Mouse (Mus musculus) mature B cell (primary cell): ENCODE measurements around the gene Notum.

Source experiments
- in situ Hi-C: fragments of 300-500 bp; cut with MboI; formaldehyde crosslinking; loops from 2 replicates; pipeline ENCODE4 v1.14.3; 2019

The Notum gene

DNA sequence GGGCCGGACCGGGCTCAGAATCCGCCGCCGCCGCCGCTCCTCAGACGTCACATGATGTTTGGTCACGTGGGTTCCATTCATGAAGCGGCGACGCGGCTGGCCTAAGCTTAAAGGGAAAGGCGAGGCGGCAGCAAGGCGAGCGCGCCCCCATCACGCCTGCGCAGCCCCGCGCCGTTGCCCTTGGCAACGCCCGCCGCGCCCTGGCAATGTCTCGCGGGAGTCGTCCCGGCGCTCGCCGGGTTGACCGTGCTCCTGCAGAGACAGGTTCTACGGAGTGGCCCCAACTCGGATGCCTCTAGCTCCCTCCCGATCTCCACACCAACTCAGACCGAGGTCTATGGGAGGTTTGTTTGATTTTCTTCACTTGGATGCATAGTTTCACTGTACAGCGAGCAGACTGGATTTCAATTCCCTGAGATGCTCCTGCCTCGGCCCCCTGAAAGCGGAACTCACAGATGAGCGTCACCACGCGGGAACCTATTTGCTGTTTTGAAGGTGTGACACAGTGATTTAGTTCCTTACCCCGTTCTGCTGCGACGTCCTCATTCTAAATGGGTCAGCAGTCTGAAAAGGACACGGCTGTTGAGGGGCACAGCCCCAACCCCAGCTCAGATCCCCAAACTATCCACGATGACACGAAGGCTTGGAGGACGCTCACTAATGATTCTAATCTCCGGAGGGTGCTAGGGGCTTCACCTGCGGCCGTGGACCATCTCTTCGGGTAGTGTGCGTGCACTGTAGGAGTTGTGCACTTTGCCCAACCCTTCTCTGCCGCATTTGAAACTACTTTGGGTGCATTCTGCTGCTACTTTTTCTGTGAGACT is 27.2 kb downstream of the Notum start, which contains the start of gene Mafg:
Mafg (minus strand) TSS at position 81 of the 824 bp plus-strand sequence.
- in situ Hi-C loops = loop anchor here (5.0 kb wide), 1 partner anchor 39 kb away; the partner anchor contains the start of gene Aspscr1

- in situ Hi-C loops = loop anchor here (5.0 kb wide), 1 partner anchor 39 kb away; the partner anchor contains the start of gene Aspscr1
These were observed 28.1 kb downstream of the Notum start for GRCm38 (mm10) chr11:120632559-120633519.

- in situ Hi-C loops = loop anchor here (5.0 kb wide), 1 partner anchor 40 kb away; the partner anchor contains the start of gene Aspscr1
These were observed 29.1 kb downstream of the Notum start for GRCm38 (mm10) chr11:120631726-120632448.

DNA sequence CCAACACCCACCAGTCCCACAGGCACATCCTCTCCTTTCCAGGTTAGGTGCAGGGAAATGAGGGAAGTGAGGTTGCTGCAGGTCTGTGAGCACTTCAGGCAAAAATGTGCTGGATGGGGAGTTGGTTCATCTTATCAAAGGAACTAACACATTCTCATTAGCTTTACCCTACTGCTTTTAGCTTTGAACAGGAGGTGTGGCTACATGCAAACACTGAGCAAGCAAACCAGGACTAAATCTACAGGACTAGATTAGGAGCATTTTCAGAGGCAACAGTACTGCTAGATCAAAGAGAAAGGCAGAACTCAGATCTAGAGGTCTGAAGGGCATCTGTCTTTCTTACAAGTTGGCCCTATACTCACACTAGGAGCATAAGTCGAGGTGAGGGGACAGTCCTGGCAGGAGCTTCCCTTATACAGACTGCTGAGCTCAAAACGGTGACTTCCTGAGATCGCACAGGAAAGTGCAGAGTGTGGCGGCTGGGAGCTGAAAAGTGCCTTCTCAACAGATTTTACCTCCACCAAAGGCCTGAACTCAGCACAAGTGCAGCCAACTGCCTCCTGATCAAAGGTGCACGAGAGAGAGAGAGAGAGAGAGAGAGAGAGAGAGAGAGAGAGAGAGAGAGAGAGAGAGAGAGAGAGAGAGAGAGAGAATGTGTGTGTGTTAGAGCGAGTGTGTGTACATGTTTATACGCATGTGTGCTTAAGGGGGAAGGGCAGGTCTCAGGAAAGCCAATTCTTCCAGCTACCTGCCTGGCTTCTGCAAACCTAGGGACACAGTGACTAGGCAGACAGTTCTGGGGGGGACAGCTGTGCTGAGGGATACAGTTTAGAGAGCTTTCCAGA is 29.9 kb downstream of the Notum start:
- in situ Hi-C loops = loop anchor here (5.0 kb wide), 1 partner anchor 41 kb away; the partner anchor contains the start of gene Aspscr1

DNA sequence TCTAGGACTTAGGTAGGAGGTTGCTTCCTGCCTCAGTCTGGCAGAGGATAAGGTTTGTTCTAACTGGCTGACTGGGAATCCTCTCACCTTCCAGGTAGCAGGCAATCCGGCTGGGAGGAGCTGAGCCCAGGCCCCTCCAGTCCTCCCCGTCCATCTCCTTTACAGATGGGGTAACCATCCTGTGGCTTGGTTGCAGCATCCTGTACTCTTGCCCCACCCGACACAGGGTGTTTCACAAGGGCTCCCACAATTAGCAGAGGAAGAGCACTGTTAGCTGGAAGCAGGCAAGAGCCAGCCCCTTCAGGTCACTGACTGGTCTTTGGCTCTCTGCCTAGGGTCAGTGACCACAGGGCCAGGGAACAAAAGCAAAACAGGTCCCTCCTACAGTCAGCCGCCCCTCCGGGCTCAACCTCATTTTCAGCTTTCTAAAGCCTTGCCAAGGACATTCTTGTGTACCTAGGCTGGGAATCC is 30.5 kb downstream of the Notum start:
- in situ Hi-C loops = loop anchor here (5.0 kb wide), 1 partner anchor 42 kb away; the partner anchor contains the start of gene Aspscr1

- in situ Hi-C loops = loop anchor here (5.0 kb wide), 1 partner anchor 42 kb away; the partner anchor contains the start of gene Aspscr1
These were observed 31.1 kb downstream of the Notum start for GRCm38 (mm10) chr11:120629911-120630310.

GRCm38 (mm10) chr11:120629341-120629730 is 31.6 kb downstream of the Notum start:
- in situ Hi-C loops = no loop called here

DNA sequence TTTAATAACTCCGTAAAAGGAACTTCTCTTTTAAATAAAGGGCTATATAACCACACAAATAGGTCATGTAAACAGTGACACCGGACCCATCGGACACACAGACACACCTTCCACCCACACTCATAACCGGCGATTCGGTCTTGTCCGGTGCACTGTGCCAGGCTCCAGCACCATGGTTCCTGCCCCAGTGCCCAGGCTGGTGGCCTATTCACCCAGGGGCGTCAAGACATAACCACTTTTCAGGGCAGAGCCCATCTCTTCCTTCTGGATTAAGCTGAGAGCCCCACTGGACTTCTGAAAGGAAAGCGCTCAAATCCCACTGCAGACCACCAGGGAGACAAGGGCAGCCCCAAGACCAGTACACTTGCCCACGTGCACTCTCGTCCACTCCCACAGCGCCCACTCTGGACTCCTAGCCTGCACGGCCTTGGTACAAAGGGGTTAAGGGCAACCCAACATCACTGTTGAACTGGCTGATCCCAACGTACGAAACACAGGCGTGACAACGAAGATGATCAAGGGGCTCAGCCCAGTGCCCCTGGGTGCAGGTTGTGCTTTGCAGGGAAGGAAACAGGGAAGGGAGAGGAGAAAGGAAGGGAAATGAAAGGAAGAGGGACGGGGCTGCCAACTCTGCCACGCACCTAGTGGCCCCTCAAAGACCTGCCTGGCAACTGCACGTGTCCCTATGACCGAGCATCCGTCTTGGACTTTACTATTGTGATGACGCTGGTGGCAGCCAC is 32.2 kb downstream of the Notum start:
- in situ Hi-C loops = no loop called here

DNA sequence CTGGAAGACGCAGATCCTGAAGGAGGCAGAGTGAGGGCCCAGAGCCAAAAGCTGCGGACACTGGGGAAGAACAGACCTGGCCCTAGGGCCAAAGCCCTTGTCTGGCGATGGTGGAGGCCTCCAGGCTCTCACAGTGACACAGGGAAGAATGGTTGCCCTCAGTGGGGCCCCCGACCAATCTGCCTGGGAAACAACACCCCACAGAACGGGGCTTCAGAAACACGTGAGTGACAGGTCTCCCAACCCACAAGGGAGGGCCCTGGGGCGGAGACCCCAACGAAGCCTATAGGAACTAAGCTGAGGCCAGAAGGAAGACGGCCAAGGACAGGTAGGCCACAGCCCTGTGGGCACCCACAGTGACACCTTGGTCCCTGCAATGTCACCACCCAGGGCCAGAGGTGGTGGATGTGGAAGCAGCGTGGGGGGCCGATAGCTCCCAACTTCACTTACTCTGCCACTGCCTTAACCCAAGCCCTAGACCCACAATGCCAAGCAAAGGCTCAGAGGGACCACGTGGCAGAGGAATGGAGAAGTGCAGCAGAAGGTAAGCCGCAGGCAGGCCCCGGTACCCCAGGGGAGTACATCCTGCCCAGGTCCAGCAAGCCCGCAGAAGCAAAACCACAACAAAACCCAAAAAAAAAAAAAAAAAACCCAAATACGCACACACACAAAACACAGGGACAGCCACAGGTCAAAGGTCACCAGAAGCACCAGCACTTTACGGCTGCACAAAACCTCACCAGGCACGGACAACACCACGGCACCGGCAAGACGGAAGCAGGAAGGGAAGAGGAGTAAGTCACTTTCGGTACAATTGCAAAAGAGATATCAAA is 33.3 kb downstream of the Notum start:
- in situ Hi-C loops = no loop called here

DNA sequence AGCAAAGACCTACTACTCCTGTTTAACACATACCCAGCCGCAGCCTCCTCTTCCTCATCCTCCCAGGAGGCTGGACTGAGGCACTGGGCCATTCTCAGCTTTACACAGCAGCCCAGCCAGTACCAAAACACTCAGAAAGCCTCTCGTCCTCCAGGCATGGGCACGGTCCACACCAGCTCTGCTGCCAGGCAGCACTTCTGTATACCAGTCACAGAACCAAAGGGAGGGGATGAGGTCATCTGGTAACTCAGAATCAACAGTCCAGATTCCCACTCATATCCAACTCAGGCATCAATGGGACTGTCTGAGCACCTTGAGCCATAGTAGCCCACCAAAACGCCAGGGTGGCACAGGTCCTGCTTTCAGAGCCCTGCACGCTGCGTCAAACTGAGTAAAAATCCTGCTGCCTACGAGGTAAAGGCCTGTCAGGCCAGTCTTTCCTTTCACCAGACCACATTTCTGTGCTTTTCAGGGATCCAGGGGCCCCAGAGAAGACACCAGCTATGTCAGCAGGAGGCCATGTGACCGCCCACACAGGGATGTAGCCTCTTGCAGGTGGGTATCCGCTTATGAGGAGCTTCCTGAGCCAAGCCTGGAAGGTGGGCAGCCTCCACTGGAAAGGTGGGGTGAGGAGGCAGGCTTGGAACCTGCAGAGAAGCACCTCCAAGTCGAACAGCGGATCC is 34.0 kb downstream of the Notum start:
- in situ Hi-C loops = no loop called here

DNA sequence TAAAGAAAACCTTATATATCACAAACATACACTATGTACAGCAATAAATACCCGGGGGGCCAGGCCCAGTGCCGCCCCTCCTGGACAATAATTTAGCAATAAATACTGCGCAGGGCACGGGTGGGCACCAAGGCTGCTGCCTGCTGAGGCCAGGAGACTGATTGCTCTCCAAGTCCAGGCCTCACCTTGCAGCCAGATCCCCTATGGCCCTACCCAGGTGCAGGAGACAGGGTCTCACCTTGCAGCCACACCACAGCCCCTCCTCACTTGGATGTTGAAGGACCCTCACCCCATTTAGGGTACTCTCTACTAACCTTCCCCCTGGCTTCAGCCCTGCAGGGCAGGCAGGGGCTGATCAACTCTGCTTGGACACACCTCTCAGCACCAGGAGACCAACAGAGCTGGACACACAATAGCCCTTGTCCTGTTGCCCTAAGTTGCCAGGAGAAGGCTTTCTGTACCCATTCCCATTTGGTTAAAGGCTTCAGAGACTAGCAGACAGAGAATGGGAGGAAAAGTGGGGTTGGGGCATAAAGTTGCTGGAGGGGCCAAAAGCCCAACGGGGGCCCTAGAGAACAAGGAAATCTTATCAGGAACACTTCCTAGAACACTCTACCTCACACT is 35.7 kb downstream of the Notum start, which contains the start of gene Sirt7:
Sirt7 (minus strand) TSS at position 89 of the 624 bp plus-strand sequence.
- in situ Hi-C loops = no loop called here

- in situ Hi-C loops = no loop called here
These were observed 36.3 kb downstream of the Notum start for GRCm38 (mm10) chr11:120624680-120625111.

- in situ Hi-C loops = no loop called here
These were observed 36.9 kb downstream of the Notum start for GRCm38 (mm10) chr11:120623961-120624679.

- in situ Hi-C loops = no loop called here
These were observed 38.2 kb downstream of the Notum start for GRCm38 (mm10) chr11:120622805-120623204.

DNA sequence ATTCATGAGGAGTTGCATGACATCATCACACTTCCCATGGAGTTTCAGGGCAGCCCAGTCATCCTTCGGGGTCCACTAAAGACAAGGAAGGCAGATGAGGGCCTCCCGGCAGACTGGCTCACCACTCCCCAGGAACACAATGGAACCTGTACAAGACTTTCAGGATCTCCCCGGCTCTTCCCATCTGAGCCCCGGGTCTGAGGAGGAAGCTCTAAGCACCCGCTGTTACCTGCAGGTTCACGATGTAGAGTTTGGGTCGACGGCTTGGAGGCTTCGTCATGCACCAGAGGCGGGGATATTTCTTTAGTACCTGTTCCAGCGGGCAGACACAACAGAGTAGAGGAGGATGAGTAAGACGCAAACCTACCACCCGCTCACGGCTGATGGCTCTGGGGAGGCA is 40.8 kb downstream of the Notum start:
- in situ Hi-C loops = no loop called here

DNA sequence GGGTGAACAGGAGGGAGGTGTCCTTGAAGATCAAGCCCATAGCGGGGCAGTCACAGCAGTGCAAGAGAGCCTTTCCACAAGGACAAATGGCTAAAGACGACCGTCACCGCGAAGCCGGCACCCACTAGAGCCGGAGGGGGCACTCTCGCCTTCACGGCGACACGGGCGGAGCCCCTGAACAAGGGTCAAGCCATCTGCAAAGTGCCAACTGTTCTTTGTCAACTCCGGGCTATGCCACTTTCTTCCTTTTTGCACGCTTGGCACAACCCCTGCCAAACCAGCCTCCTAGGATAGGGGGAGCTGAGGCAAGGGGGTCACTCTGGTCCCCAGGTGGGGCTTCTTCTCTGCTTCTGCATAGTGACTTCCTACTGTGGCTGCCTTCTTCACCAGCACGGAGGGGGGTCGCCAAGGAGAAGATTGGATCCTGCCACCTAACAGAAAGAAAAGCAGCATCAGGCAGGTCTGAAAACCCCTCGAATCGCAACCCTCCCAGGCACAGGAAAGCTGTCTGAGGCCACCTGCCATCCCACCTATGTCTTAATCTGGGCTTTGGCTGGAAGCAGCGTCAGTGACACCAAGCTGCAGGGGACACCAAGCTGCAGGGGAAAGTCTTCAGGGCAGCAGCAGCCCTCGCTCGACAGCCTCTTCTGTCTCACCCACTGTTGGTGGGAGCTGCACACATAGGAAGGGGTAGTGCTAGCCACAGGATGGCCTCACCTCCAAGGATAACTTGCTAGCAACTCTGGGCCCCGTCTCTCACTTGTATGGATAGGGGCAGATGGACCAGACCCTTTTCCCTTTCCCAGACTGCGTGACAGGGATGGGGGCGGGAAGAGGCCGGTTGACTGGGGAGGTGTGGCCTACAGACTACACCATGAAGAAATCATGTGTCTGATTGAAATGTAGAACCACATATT is 42.1 kb downstream of the Notum start:
- in situ Hi-C loops = no loop called here
